Mouse (Mus musculus): ENCODE measurements around the gene Rflnb. TPM values are rescaled to one million over a fixed set of nuclear protein-coding genes. Genes with fewer than 3 reads are reported as not detected.

Gene Rflnb
- total RNA-seq, 2 experiments from 2014 or later, result 7.0 to 9.5 TPM

DNA sequence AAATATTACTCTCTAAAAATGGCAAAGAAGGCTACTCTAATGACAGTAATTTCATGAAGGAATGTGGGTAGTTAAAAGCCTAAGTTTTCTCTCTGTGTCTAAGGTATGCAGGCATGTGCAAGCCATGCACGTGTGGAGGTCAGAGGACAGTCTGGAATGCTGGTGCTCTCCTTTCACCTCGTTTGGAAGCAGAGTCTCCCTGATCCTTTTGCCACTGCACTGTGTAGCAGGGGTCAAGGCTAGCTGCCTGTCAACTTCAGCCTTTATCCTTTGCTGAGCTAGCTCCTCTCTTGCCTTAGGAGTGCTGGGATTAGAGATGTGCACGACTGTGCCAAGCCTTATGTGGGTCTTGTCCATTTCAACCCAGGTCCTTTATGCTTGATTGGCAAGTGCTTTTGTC lies 22.9 kb upstream of the Rflnb start:
- TF ChIP-seq CTCF (conservative IDR thresholded peaks at IDR 0.05), result no peak
- H3K27ac ChIP-seq, result no peak overlapping the region
- H3K4me3 ChIP-seq, result no peak overlapping the region
- DNase-seq (ENCODE audit: low spot score in 2 of 2), result no peak

DNA sequence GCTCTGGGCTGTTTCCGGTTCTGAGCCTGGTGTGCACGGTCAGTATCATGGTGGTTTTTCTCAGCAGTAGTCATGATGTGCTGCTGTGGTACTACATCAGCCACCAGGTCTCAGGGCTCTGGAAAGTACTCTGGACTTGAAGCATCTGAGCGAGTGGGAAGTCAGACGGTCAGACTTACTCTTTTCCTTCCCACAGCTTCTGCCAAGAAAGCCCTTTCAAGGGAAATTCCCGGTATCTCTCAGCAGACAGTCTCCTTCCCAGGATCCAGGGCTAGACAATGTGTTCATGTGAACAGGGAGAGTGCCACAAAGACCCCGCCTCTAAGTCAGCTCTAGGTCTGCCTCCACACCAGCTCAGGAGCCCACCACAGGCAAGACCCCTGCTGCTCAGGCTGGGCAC lies 17.8 kb upstream of the Rflnb start:
- no peak for DNase-seq (ENCODE audit: low spot score in 2 of 2)
- TF ChIP-seq CTCF (conservative IDR thresholded peaks at IDR 0.05), result no peak
- H3K27ac ChIP-seq, result no peak overlapping the region

DNA sequence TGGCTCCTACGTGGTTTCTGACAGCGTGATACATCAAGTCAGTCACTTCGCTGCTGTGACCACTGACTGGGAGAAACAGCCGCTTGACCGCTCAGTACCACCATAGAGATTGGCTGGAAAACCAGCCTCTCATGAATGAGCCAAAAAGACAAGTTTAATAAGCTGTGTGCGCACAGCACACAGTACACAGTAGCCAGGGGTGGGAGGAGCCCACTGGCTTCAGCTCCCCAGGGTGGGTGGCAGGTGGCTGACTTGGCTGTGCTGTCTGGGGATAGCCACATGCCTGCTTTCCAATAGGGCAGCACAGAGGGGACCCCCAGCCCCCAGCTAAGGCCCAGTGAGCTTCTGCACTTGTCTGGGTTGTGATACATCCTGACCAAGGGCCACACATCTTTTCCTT lies 16.9 kb upstream of the Rflnb start:
- Histone ChIP-seq H3K27ac (no peak overlapping the region), H3K4me3 (no peak overlapping the region)
- TF ChIP-seq CTCF (conservative IDR thresholded peaks at IDR 0.05), result no peak
- no peak for DNase-seq (ENCODE audit: low spot score in 2 of 2)

More for the DNA sequence above, 17.8 kb upstream of the Rflnb start:
- H3K4me3 ChIP-seq, result no peak overlapping the region

DNA sequence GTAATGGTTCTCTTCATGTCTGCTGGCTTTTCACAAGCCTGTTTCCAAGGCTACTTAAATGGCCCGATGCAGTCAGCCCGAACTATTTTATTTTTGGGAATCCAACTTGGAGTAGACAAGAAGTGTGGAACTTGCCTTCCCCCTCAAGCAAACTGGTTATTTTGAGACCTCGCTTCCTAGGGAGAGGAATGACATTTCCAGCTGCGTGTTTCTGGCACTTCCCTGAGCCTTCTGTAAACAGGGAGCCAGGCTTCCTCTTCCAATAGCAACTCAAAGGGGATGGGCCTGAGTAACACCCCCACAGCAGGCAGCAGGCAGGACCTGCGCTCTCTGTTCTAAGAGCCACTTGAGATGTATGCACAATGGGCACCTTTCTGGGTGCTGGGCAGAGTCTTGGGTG lies 15.3 kb upstream of the Rflnb start:
- TF ChIP-seq CTCF (conservative IDR thresholded peaks at IDR 0.05), result no peak
- DNase-seq (ENCODE audit: low spot score in 2 of 2), result peak; percentile 36 to 45
- Histone ChIP-seq H3K27ac (peak overlapping the region; percentile 64), H3K4me3 (no peak overlapping the region)

DNA sequence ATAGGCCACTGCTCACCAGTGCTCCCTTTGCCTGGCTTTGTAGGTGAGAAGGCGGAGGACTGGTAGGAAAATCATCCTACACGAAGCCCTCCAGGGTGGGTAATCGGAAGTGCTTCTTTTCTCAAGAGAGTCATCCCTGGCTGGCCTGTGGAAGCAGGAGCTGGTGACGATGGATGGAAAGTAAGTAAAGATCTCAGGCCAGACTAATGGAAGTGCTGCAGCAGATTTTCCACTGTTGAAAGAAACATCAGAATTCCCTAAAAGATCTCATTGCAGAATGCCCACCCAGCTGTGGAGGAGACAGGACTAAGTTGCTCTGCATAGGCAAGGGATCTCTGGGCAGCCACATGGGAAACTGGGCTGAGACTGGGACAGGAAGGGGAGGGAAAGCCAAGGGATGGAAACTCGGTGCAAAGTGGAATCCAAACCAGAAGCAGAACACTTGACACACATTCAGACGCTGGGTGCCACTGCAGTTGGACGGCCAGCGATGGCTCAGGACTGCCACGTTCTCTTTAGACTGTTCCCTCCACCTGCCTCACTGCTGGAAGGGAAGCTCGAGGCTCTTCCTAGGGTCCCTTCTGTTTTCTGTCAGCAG lies 14.6 kb upstream of the Rflnb start:
- H3K27ac ChIP-seq, result peak overlapping the region; percentile 64
- no peak overlapping the region for H3K4me3 ChIP-seq
- no peak for TF ChIP-seq CTCF (conservative IDR thresholded peaks at IDR 0.05)
- DNase-seq (ENCODE audit: low spot score in 2 of 2), result no peak

DNA sequence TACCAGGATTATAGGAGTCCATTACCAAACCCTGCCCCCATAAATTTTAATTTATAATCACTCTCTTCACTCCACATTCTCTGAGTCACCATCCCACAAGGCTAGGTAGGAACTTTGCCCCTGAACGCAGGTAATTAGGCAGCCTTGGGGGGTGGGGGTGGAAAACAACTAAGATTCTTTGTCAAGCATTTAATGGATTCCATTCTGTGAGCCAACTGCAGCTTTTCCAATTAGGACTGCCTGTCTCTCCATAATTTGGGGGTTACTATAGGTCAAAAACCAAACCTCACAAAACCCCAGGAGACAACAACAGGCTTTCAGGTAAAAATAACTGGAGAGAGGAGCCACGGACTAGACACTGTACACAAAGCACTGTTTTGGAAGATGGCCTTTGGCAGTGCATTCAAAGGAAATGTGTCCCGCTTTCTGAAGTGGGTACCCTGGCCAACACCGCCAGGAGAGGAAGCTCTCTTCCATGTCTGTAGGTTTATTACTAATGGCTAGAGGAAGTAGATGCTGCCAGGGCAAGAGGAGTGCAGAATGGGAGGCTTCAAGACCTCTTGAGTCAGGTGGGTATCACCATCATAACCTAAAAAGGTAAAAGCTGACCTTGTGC lies 13.3 kb upstream of the Rflnb start:
- no peak for TF ChIP-seq CTCF (conservative IDR thresholded peaks at IDR 0.05)
- DNase-seq (ENCODE audit: low spot score in 2 of 2), result no peak
- no peak overlapping the region for H3K27ac ChIP-seq
- H3K4me3 ChIP-seq, result no peak overlapping the region

DNA sequence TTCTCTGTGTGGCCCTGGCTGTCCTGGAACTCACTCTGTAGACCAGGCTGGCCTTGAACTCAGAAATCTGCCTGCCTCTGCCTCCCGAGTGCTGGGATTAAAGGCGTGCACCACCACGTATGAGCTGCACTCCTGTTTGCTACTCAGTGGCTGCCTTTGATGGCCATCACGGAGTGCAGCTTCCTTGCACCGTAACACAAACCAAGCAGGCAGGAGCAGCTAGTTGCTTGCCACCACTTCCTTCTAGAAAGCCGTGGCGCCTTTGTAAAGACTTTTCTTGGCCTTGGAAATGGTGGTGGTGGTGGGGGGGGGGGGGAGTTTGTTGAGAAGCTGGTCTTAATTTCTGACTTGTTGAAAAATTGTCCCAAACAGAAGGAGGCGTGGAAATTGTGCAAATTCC lies 12.5 kb upstream of the Rflnb start:
- no peak for DNase-seq (ENCODE audit: low spot score in 2 of 2)
- no peak overlapping the region for H3K27ac ChIP-seq
- no peak overlapping the region for H3K4me3 ChIP-seq
- no peak for TF ChIP-seq CTCF (conservative IDR thresholded peaks at IDR 0.05)

DNA sequence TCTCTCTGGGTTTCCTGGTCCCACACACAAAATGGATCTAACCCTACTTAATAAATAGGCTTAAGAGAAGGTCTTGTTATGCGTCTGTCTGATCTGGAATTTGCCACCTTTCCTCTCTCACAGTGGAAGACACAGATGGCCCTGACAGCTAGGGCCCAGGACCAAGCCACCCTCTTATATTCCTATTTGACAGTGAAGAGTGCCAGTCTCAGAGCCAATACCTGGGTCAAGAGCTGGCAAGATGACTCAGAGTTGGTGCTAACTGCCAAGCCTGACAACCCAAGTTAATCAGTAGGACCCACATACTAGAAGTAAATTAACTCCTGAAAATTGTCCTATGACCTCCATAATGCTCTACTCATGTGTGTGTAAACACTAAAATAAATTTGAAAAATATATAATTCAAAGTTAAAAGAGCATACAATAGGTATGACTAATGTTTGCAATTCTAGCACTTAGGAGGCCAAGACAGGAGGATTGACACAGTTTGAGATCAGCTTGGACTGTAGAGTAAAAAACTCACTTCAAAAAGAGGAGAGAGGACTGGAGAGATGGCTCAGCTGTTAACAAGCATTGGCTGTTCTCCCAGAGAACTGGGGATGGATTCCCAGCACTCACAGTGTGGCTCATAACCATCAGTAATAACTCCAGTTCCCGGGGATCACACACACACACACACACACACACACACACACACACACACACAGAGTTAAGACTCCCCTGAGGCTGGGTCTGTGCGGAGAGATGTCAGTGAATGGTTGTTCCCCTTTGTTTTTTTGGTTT lies 11.9 kb upstream of the Rflnb start:
- DNase-seq (ENCODE audit: low spot score in 2 of 2), result no peak
- Histone ChIP-seq H3K4me3 (no peak overlapping the region), H3K27ac (no peak overlapping the region)
- TF ChIP-seq CTCF (conservative IDR thresholded peaks at IDR 0.05), result no peak

DNA sequence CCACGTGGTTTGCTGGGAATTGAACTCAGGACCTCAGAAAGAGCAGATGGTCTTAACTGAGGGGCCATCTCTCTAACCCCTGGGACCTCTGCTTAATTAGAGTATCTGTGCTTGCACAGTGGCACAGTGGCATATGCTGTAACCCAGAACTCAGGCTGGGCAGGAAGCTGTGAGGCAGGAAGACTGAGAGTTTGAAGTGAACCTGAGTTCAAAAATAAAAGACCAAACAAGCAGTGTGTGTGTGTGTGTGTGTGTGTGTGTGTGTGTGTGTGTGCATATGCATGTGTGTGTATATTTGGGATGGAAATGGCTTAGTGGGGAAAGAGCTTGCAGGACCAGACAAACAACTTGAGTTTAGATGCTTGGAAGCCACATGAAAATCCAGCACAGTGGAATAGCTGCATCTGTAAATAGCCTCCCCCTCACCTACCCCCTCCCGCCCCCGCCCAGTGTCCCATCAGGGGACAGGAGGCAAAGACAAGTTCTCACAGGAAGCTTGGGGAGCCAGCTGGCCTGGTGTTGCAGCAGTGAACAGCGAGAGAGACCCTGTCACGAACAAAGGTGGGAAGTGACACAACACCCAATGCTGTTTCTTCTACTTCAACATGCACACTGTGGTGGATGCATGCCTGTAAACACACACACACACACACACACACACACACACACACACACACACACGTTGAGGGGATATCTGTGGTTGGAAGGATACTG lies 10.2 kb upstream of the Rflnb start:
- DNase-seq (ENCODE audit: low spot score in 2 of 2), result no peak
- no peak for TF ChIP-seq CTCF (conservative IDR thresholded peaks at IDR 0.05)
- Histone ChIP-seq H3K27ac (no peak overlapping the region), H3K4me3 (no peak overlapping the region)

DNA sequence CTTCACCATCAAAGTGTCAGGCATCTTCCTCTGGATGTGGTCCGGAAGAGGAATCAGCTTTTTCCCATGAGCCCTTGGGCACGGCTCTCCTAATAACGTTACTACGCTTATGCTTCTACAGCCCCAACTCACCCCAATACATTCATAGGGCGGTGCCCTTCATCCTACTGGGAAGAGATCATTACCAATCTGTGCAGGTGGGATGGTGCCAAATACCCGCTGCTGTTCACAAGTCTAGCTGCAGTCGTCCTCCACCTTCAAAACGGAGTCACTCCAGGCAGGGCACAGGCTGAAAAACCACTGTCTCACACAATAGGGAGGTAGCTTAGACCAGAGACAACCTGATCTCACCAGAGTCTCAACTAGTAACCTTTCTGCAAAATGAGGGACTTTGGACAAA lies 7.6 kb upstream of the Rflnb start:
- H3K27ac ChIP-seq, result no peak overlapping the region
- no peak for TF ChIP-seq CTCF (conservative IDR thresholded peaks at IDR 0.05)
- no peak for DNase-seq (ENCODE audit: low spot score in 2 of 2)
- H3K4me3 ChIP-seq, result no peak overlapping the region

DNA sequence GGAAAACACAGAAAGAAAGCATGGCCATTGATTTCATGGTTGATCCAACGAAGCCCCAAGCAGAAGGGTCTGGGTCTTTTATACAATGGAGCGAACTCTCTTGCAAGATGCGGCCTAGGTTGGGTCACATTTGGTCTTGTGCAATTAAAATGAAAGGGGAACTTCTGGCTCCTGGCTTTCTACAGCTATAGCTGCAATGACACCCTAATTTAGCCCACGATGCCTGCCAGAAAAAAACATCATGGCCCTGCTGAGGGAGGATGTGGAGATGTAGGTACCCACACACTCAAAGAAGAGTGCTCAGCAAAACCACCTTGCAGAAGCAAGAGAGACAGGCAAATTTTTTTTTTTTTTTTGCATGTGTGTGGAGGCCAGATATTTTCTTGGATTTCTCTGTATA lies 6.3 kb upstream of the Rflnb start:
- no peak overlapping the region for H3K4me3 ChIP-seq
- no peak for TF ChIP-seq CTCF (conservative IDR thresholded peaks at IDR 0.05)
- no peak for DNase-seq (ENCODE audit: low spot score in 2 of 2)

DNA sequence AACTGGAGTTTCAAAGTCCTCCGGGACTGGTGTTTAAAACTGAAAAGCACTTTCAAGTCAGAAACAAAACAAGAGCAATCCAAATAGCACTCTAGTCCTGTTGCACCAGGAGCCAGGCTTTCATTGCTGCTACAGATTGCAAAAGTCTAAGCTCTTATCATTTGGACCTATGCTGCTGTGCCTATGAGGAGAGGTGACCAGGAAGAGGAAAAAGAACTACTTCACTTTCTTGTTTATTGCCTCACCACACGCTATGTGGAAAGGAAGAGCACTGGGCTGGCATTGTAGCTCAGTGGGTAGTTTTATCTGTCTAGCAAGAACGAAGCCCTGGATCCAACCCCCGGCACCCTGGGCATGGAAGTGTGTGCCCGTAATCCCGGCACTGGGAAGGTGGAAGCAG lies 5.8 kb upstream of the Rflnb start:
- no peak overlapping the region for H3K4me3 ChIP-seq
- no peak overlapping the region for H3K27ac ChIP-seq
- DNase-seq (ENCODE audit: low spot score in 2 of 2), result no peak
- no peak for TF ChIP-seq CTCF (conservative IDR thresholded peaks at IDR 0.05)

More for the DNA sequence above, 6.3 kb upstream of the Rflnb start:
- no peak overlapping the region for H3K27ac ChIP-seq

DNA sequence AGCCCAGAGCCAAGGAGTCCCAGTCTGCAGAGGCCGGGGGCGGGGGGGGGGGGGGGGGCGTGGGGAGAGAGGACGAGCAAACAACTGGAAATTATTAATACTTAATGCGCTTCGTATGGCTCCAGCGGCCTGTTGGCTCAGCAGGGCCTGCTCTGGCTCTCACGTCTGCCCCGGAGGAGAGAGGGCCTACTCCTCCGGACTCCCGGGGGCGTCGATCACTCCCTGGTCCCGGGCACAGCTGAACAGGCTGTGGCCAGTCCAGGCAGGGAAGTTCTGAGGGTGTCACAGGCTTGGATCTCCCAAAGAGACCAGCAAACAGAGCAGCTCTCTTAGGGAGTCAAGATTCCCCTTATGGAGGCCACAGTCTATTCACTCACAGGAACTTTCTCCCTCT lies 487 bp upstream of the Rflnb start:
- Histone ChIP-seq H3K27ac (peak overlapping the region; percentile 43; the same call in 1 of the 2 replicates), H3K4me3 (peak overlapping the region; percentile 75)
- TF ChIP-seq CTCF (conservative IDR thresholded peaks at IDR 0.05), result no peak
- DNase-seq (ENCODE audit: low spot score in 2 of 2), result no peak
